Mouse (Mus musculus) midbrain, postnatal 0 days (tissue): Measurements from ENCODE around the gene Mex3d. TPM values are rescaled to one million over a fixed set of nuclear protein-coding genes. Genes with fewer than 3 reads are reported as not detected.
A peak's percentile ranks its signal among the peaks of the same experiment; 100 is the strongest.

Source experiments
- ATAC-seq: fragments of 200-750 bp; cut with Nextera tagmentation; 2 replicates; pipeline ENCODE4 v1.8.0; 2017; ENCODE audit warnings: moderate number of reproducible peaks, mild to moderate bottlenecking, moderate TSS enrichment, moderate library complexity; ENCODE audit not compliant: low FRiP score
- DNase-seq: peaks from one replicate; pipeline ENCODE4 v3.0.0-alpha.2; 2015; ENCODE audit warnings: low spot score
- H3K27ac ChIP-seq: fragments of 300-500 bp; sonication (generic); 2 replicates; pipeline ENCODE4 v1.5.1; 2014; ENCODE audit warnings: low read depth, mild to moderate bottlenecking, low read length, mixed read lengths
- H3K27me3 ChIP-seq: fragments of 300-500 bp; sonication (generic); 2 replicates; pipeline ENCODE4 v1.6.1; 2014; ENCODE audit warnings: low read length, control low read depth, mixed read lengths; ENCODE audit not compliant: insufficient read depth
- H3K36me3 ChIP-seq: fragments of 300-500 bp; sonication (generic); 2 replicates; pipeline ENCODE4 v1.6.1; 2014; ENCODE audit warnings: low read length, control low read depth, mixed read lengths; ENCODE audit not compliant: insufficient read depth
- H3K4me1 ChIP-seq: fragments of 300-500 bp; sonication (generic); 2 replicates; pipeline ENCODE4 v1.6.1; 2014; ENCODE audit warnings: mild to moderate bottlenecking, control low read depth, antibody characterized with exemption, low read length, mixed read lengths; ENCODE audit not compliant: insufficient read depth
- H3K4me2 ChIP-seq: fragments of 300-500 bp; sonication (generic); 2 replicates; pipeline ENCODE4 v1.6.1; 2014; ENCODE audit warnings: low read depth, mild to moderate bottlenecking, low read length, mixed read lengths; ENCODE audit not compliant: poor library complexity, severe bottlenecking
- H3K4me3 ChIP-seq: fragments of 300-500 bp; sonication (generic); 2 replicates; pipeline ENCODE4 v1.5.1; 2014; ENCODE audit warnings: low read depth, mild to moderate bottlenecking, low read length, moderate library complexity
- H3K9ac ChIP-seq: fragments of 300-500 bp; sonication (generic); replicated peaks from 2 replicates; pipeline ENCODE4 v1.6.1; 2014; ENCODE audit warnings: mild to moderate bottlenecking, low read length, moderate library complexity, mixed read lengths; ENCODE audit not compliant: poor library complexity, severe bottlenecking
- H3K9me3 ChIP-seq: fragments of 300-500 bp; sonication (generic); 2 replicates; pipeline ENCODE4 v1.6.1; 2016; ENCODE audit warnings: low read length, control low read depth
- CTCF ChIP-seq: IDR thresholded peaks from 2 replicates; pipeline ENCODE4 v1.5.1; 2016; ENCODE audit warnings: antibody characterized with exemption, mild to moderate bottlenecking
- WGBS: fragments of 180-500 bp; shearing (Covaris S2); extraction: QIAGEN DNeasy Blood & Tissue Kit; methylation state at CpG from one replicate; pipeline ENCODE4 v1.1.7; 2014; 5-methylcytosine and 5-hydroxymethylcytosine counted together
- polyA plus RNA-seq: library from polyadenylated mRNA; unstranded; fragments of >200 nt; fragmentation: Nextera tagmentation; extraction: Ambion mirVana; gene quantifications from 2 replicates; pipeline ENCODE4 v1.2.1, GENCODE M21; 2015
- total RNA-seq: library from RNA; depleted of rRNA; stranded (reverse); fragments of >200 nt; gene quantifications from 2 replicates; pipeline ENCODE4 v1.2.3, GENCODE M21; 2014

Gene Mex3d
- total and polyA plus RNA-seq, 2 experiments from 2014 or later = 13.9 to 147 TPM

- ATAC-seq (peak; percentile 71), DNase-seq (peak; percentile 61)
- Histone ChIP-seq H3K36me3 (no peaks in the 10 kb centered on the region), H3K4me1 (peaks cover 8% of the 10 kb centered on the region; the same call in 1 of the 2 replicates), H3K9me3 (no peaks in the 10 kb centered on the region), H3K4me3 (peak overlapping the region; percentile 50), H3K27ac (no peak overlapping the region), H3K4me2 (peak overlapping the region; percentile 82), H3K27me3 (peaks cover 37% of the 10 kb centered on the region), H3K9ac (peak overlapping the region; percentile 19)
- TF ChIP-seq CTCF = peak; percentile 57
- WGBS = 7% methylated on average over 30 of the region's 31 CpGs
Observed at GRCm38 (mm10) chr10:80357994-80358639, 29.3 kb downstream of the Mex3d start.

- Histone ChIP-seq H3K4me2 (peak overlapping the region; percentile 82), H3K9me3 (no peaks in the 10 kb centered on the region), H3K36me3 (no peaks in the 10 kb centered on the region), H3K27me3 (peaks cover 41% of the 10 kb centered on the region), H3K4me1 (peaks cover 8% of the 10 kb centered on the region; the same call in 1 of the 2 replicates), H3K27ac (no peak overlapping the region), H3K9ac (no peak overlapping the region), H3K4me3 (peak overlapping the region; percentile 50)
- ATAC-seq (no peak), DNase-seq (no peak)
- 31% methylated on average over 7 of the region's 7 CpGs for WGBS
- no peak for TF ChIP-seq CTCF
Observed at GRCm38 (mm10) chr10:80357336-80357735, 30.1 kb downstream of the Mex3d start.

- Histone ChIP-seq H3K27me3 (peaks cover 47% of the 10 kb centered on the region), H3K9me3 (no peaks in the 10 kb centered on the region), H3K27ac (no peak overlapping the region), H3K9ac (peak overlapping the region; percentile 62), H3K4me1 (peaks cover 8% of the 10 kb centered on the region; the same call in 1 of the 2 replicates), H3K4me3 (peak overlapping the region; percentile 50), H3K4me2 (peak overlapping the region; percentile 82), H3K36me3 (no peaks in the 10 kb centered on the region)
- no peak for DNase-seq
- ATAC-seq = no peak
- 2% methylated on average over 33 of the region's 34 CpGs for WGBS
- no peak for TF ChIP-seq CTCF
Observed at GRCm38 (mm10) chr10:80356737-80357136, 30.7 kb downstream of the Mex3d start.

- Histone ChIP-seq H3K27ac (no peak within 1 kb of the TSS), H3K4me2 (peak within 1 kb of the TSS; percentile 82), H3K9me3 (no peaks in the 10 kb centered on the region), H3K36me3 (no peaks in the 10 kb centered on the region), H3K27me3 (peaks cover 52% of the 10 kb centered on the region), H3K9ac (peak within 1 kb of the TSS; percentile 62), H3K4me1 (peaks cover 8% of the 10 kb centered on the region; the same call in 1 of the 2 replicates), H3K4me3 (peak within 1 kb of the TSS; percentile 50)
- under 1% methylated on average over 52 of the region's 53 CpGs for WGBS
- DNase-seq = no peak
- no peak for ATAC-seq
- no peak for TF ChIP-seq CTCF
Observed at GRCm38 (mm10) chr10:80356001-80356682, 31.3 kb downstream of the Mex3d start, which contains the start of gene Plk5. Gene Plk5 (plus strand): TSS chr10:80356459.

- no peak overlapping the region for H3K27ac ChIP-seq
- peaks cover 8% of the 10 kb centered on the region; the same call in 1 of the 2 replicates for H3K4me1 ChIP-seq
- no peaks in the 10 kb centered on the region for H3K9me3 ChIP-seq
- no peaks in the 10 kb centered on the region for H3K36me3 ChIP-seq
- no peak overlapping the region for H3K4me3 ChIP-seq
- H3K9ac ChIP-seq = 0 out of 2 replicates have a peak overlapping the region, but pooled peaks have one; percentile 62
- no peak for TF ChIP-seq CTCF
- H3K4me2 ChIP-seq = peak overlapping the region; percentile 82
- DNase-seq (no peak), ATAC-seq (no peak)
- 6% methylated on average over 9 of the region's 9 CpGs for WGBS
- peaks cover 59% of the 10 kb centered on the region for H3K27me3 ChIP-seq
Observed at GRCm38 (mm10) chr10:80355431-80355830, 32.0 kb downstream of the Mex3d start.

GRCm38 (mm10) chr10:80352727-80353126, 34.7 kb downstream of the Mex3d start:
- no peak for DNase-seq
- Histone ChIP-seq H3K36me3 (no peaks in the 10 kb centered on the region), H3K27ac (no peak overlapping the region), H3K4me3 (no peak overlapping the region), H3K4me2 (no peak overlapping the region), H3K9me3 (no peaks in the 10 kb centered on the region), H3K9ac (no peak overlapping the region), H3K4me1 (peaks cover 8% of the 10 kb centered on the region; the same call in 1 of the 2 replicates), H3K27me3 (peaks cover 81% of the 10 kb centered on the region)
- ATAC-seq = no peak
- 73% methylated on average over 8 of the region's 8 CpGs for WGBS
- TF ChIP-seq CTCF = no peak
